Mouse (Mus musculus) spleen, adult 2 months (tissue): ENCODE measurements at regions not wholly inside any gene's neighbourhood (a gene's known extent, or its start where the extent isn't known, plus 50 kb on each side); places are given as distances from the start of the nearest gene placed in this dataset.

Experiments used
- DNase-seq, 2 experiments: peaks; one replicate each; pipeline versions ENCODE4 v3.0.0 to v3.0.0-alpha.2; 2012 to 2021; ENCODE audit warnings: low spot score in 2 of 2, low read depth in 1 of 2
- H3K27ac ChIP-seq: fragments of 200-500 bp; 2 replicates; pipeline ENCODE4 v1.5.1; 2012; ENCODE audit warnings: low read length, inconsistent platforms; ENCODE audit not compliant: insufficient read depth
- H3K27me3 ChIP-seq: fragments of 200-500 bp; 2 replicates; pipeline ENCODE4 v1.6.1; 2012; ENCODE audit warnings: mild to moderate bottlenecking, moderate library complexity, low read length, inconsistent platforms; ENCODE audit not compliant: control insufficient read depth, insufficient read depth
- H3K36me3 ChIP-seq: fragments of 200-500 bp; 2 replicates; pipeline ENCODE4 v1.6.1; 2012; ENCODE audit warnings: mild to moderate bottlenecking, low read length, inconsistent platforms; ENCODE audit not compliant: control insufficient read depth, insufficient read depth
- H3K4me1 ChIP-seq: fragments of 200-500 bp; 2 replicates; pipeline ENCODE4 v1.6.1; 2011; ENCODE audit warnings: inconsistent platforms; ENCODE audit not compliant: control insufficient read depth, insufficient read depth, insufficient read length
- H3K4me3 ChIP-seq: fragments of 200-500 bp; 2 replicates; pipeline ENCODE4 v1.5.1; 2011; ENCODE audit warnings: mild to moderate bottlenecking, inconsistent platforms; ENCODE audit not compliant: insufficient read depth, insufficient read length; ENCODE audit errors: extremely low read depth
- CTCF ChIP-seq: fragments of 200-500 bp; IDR thresholded peaks from 2 replicates; pipeline ENCODE4 v1.5.1; 2011; ENCODE audit warnings: mild to moderate bottlenecking, inconsistent platforms; ENCODE audit not compliant: insufficient read depth, insufficient read length, insufficient replicate concordance; ENCODE audit errors: extremely low read depth
- POLR2A ChIP-seq: fragments of 200-500 bp; IDR thresholded peaks from 2 replicates; pipeline ENCODE4 v1.6.1; 2011; ENCODE audit warnings: low read depth, low read length, inconsistent platforms
- WGBS: fragments of 180-500 bp; shearing (Covaris S2); methylation state at CpG from one replicate; pipeline ENCODE4 v1.1.7; 2018; 5-methylcytosine and 5-hydroxymethylcytosine counted together

DNA sequence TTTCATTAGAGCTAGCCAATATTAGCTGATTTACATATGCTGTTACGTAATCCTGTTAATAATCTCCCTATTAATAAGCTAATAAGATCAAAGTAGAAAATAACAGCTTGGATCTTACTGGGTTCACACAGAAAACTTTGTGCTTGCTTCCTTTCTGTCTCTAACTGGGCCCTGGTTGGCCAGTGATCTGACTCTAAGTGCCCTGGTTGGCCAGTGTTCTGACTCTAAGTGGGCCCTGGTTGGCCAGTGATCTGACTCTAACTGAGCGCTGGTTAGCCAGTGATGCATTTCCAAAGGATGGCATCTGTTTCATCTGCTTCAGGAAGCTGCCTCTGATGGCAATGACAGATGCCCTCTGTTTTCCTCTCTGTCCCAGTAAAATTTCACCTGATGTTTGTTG, 372.4 kb downstream of the Atp23 start:
- WGBS: 85% methylated on average over 2 of the region's 2 CpGs
- no peaks in the 10 kb centered on the region for H3K36me3 ChIP-seq
- no peak for DNase-seq
- H3K4me1 ChIP-seq: peaks cover 6% of the 10 kb centered on the region
- no peaks in the 10 kb centered on the region for H3K27me3 ChIP-seq
- TF ChIP-seq POLR2A (no peak), CTCF (no peak)
- no peak overlapping the region for H3K27ac ChIP-seq
- H3K4me3 ChIP-seq: no peak overlapping the region

DNA sequence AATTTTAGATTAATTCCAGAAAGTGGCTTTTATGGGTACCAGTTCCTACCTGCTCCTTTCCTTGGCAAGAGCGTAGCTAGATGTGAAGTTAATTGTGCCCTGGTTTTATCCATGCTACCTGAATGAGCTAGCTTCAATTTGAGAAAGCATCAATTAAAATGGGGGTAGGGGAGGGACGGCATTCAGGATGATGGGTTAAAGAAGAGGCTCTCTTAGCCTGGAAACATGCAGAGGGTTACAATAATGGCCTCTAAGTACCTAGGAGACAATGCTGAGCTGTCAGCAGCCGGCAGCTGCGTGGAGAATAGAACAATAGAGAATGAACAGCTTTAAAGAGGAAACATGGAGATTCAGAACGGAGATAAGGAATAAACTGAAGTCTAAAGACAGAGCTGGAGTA, 375.0 kb downstream of the Atp23 start:
- WGBS: 75% methylated on average over 5 of the region's 5 CpGs
- Histone ChIP-seq H3K4me1 (peaks cover 10% of the 10 kb centered on the region), H3K4me3 (no peak overlapping the region), H3K27me3 (no peaks in the 10 kb centered on the region), H3K27ac (no peak overlapping the region), H3K36me3 (no peaks in the 10 kb centered on the region)
- TF ChIP-seq POLR2A: no peak
- TF ChIP-seq CTCF: no peak
- DNase-seq: no peak

DNA sequence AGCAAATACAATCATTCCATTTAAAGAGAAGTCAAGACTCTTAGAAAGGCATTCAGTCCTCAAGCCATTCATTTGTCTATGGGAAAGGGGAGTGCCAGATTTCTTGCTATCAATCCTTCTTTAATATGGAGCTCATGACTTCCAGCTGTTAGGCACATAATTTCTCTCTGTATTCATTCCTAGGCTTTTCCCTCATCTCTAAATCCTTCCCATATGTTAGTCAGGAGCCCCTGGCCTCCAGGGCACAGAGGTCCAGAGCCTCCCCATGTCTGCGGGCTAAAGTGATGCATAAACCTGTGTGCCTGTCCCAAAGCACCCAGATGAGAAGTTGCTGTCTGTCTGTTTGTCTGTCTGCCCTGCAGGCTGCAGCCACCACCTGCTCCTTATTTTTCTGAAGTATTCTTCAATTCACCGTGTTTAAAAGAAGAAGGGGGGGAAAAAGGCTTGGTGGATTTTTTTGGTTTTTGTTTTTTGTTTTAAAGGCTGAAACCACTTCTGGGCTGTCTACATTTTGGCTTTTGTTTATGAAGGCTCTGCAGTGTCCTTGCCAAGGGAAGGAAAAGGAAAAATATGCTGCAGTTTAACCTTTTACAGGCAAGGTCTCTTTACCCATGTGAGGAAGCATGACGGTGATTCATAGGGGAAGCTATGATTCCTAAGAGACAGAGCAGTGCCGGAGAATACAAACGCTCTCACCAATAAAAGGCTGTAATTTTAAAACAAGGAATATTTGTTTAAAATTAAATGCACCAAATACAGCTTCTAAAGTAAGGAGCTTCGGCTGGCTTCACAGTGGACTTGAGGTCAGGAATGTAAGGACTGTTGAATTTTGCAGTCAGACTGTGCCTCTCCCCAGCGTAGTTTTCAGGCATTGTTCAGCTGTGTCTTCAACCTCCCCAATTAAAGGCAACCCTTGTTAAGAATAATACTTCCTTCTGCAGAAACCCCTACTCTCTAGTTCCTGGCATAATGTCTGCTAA, 379.0 kb downstream of the Atp23 start:
- WGBS: 69% methylated on average over 7 of the region's 7 CpGs
- no peak for DNase-seq
- TF ChIP-seq CTCF: no peak
- TF ChIP-seq POLR2A: no peak
- Histone ChIP-seq H3K36me3 (no peaks in the 10 kb centered on the region), H3K27me3 (no peaks in the 10 kb centered on the region), H3K4me3 (no peak overlapping the region), H3K4me1 (peaks cover 6% of the 10 kb centered on the region; the same call in 1 of the 2 replicates), H3K27ac (no peak overlapping the region)

DNA sequence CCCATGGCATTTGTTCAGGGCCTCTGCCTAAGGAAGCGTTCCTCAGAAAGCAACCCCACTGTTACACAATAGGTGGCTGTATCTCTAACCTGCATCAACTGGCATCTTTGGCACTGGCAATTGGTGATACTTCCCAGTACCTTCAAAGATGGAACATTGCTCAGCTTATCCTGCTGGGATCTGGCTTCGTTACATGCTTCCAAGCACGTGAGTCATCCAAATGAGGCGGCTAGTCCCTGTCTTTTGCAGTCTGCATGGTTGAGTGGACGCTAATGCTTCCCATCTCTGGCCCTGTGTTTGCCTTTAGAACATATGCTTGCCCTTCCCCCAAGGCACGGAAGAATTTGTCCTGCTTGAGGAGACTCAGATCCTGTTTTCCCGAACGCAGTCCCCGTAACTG, 380.2 kb downstream of the Atp23 start:
- TF ChIP-seq CTCF: no peak
- no peak for TF ChIP-seq POLR2A
- Histone ChIP-seq H3K4me1 (peaks cover 6% of the 10 kb centered on the region; the same call in 1 of the 2 replicates), H3K27me3 (no peaks in the 10 kb centered on the region), H3K36me3 (no peaks in the 10 kb centered on the region), H3K4me3 (no peak overlapping the region), H3K27ac (no peak overlapping the region)
- WGBS: 95% methylated on average over 9 of the region's 9 CpGs
- DNase-seq: no peak

DNA sequence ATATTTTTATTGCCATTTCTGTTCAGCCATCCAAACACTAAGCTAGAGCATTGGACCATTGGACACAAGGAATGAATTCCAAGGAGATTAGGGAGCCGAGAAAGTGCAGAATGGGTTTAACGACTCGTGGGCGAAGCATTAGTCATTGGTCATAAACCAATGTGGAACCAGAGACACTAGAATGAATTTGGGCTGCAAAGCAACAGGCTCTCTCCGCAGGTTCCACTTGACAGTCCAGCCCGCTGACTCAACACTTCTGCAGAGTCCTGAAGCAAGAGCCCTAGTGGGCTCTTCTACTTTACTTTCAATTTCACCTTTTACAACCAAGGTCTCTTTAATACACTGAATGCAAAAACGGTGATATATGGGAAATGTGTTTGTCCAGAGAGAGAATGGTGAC, 388.0 kb downstream of the Atp23 start:
- Histone ChIP-seq H3K4me3 (no peak overlapping the region), H3K27me3 (no peaks in the 10 kb centered on the region), H3K36me3 (no peaks in the 10 kb centered on the region), H3K27ac (no peak overlapping the region), H3K4me1 (no peaks in the 10 kb centered on the region)
- TF ChIP-seq POLR2A: no peak
- no peak for TF ChIP-seq CTCF
- no peak for DNase-seq
- WGBS: 73% methylated on average over 7 of the region's 7 CpGs

DNA sequence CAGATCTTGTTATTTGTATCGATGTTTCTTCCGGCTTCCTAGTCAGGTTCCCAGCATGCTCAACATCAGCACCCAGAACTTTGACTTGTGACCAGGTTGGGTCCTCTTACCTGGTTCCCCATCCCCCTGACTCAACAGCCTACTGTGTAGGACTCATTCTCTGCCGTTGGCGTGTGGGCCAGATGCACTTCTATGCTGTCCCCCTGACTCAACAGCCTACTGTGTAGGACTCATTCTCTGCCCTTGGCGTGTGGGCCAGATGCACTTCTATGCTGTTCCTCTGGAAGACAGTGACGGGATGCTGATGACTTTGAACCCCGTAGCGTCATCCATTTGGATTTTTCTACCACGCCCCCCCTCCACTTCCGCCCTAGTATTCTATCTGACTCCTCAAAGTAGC, 389.6 kb downstream of the Atp23 start:
- no peak for TF ChIP-seq POLR2A
- no peak for TF ChIP-seq CTCF
- Histone ChIP-seq H3K27me3 (no peaks in the 10 kb centered on the region), H3K4me1 (no peaks in the 10 kb centered on the region), H3K4me3 (no peak overlapping the region), H3K27ac (no peak overlapping the region), H3K36me3 (no peaks in the 10 kb centered on the region)
- WGBS: 96% methylated on average over 10 of the region's 10 CpGs
- peak in 1 of 2 experiments; percentile 95 for DNase-seq

DNA sequence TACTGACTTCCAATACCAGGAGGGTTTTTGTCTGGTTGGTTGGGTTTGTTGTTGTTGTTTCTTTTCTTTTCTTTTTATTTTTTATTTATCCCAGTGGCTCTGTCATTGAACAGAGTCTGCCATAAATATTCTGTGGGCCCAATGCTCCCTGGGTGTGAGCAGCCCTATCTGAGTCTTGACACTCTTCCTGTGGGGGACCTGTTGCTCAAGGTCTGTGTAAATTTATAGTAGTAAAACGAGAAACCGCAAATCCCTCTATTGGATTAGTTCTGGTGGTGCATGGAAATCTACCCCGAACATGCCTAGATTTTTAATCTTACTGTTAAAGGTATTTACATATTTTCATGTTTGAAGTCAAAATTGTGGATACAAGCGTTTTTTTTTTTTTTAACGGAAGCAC, 395.2 kb downstream of the Atp23 start:
- H3K27ac ChIP-seq: no peak overlapping the region
- no peak for DNase-seq
- no peaks in the 10 kb centered on the region for H3K27me3 ChIP-seq
- no peaks in the 10 kb centered on the region for H3K36me3 ChIP-seq
- WGBS: 55% methylated on average over 5 of the region's 5 CpGs
- H3K4me3 ChIP-seq: no peak overlapping the region
- TF ChIP-seq POLR2A: no peak
- no peak for TF ChIP-seq CTCF
- H3K4me1 ChIP-seq: peaks cover 10% of the 10 kb centered on the region
